Mouse (Mus musculus) hindbrain, embryonic 15.5 days (tissue): ENCODE data around the gene Olfr648. TPM values are rescaled to one million over a fixed set of nuclear protein-coding genes. Genes with fewer than 3 reads are reported as not detected.

ENCODE experiments used
- ATAC-seq: fragments of 200-750 bp; cut with Nextera tagmentation; 2 replicates; pipeline ENCODE4 v1.8.0; 2017; ENCODE audit warnings: low read depth, moderate number of reproducible peaks, moderate TSS enrichment; ENCODE audit not compliant: low FRiP score
- H3K27ac ChIP-seq: fragments of 300-500 bp; sonication (generic); replicated peaks from 2 replicates; pipeline ENCODE4 v1.5.1; 2015; ENCODE audit warnings: mild to moderate bottlenecking, inconsistent platforms
- H3K27me3 ChIP-seq: fragments of 300-500 bp; sonication (generic); 2 replicates; pipeline ENCODE4 v1.6.1; 2015; ENCODE audit warnings: control low read depth, inconsistent platforms
- H3K36me3 ChIP-seq: fragments of 300-500 bp; sonication (generic); 2 replicates; pipeline ENCODE4 v1.6.1; 2015; ENCODE audit warnings: control low read depth, inconsistent platforms
- H3K4me1 ChIP-seq: fragments of 300-500 bp; sonication (generic); replicated peaks from 2 replicates; pipeline ENCODE4 v1.6.1; 2015; ENCODE audit warnings: control low read depth, inconsistent platforms
- H3K4me2 ChIP-seq: fragments of 300-500 bp; sonication (generic); 2 replicates; pipeline ENCODE4 v1.6.1; 2015; ENCODE audit warnings: moderate library complexity, mild to moderate bottlenecking, inconsistent platforms
- H3K4me3 ChIP-seq: fragments of 300-500 bp; sonication (generic); 2 replicates; pipeline ENCODE4 v1.5.1; 2015; ENCODE audit warnings: mild to moderate bottlenecking, inconsistent platforms
- H3K9ac ChIP-seq: fragments of 300-500 bp; sonication (generic); 2 replicates; pipeline ENCODE4 v1.6.1; 2015; ENCODE audit warnings: inconsistent platforms
- H3K9me3 ChIP-seq: fragments of 300-500 bp; sonication (generic); 2 replicates; pipeline ENCODE4 v1.6.1; 2016; ENCODE audit warnings: control low read depth, inconsistent platforms
- WGBS: fragments of 180-500 bp; shearing (Covaris S2); methylation state at CpG from one replicate; pipeline ENCODE4 v1.1.7; 2015; 5-methylcytosine and 5-hydroxymethylcytosine counted together
- polyA plus RNA-seq: library from polyadenylated mRNA; unstranded; fragments of >200 nt; fragmentation: Nextera tagmentation; extraction: Ambion mirVana; gene quantifications from 2 replicates; pipeline ENCODE4 v1.2.1, GENCODE M21; 2015

The Olfr648 gene
- polyA plus RNA-seq, 1 experiment from 2014 or later, result 0.49 TPM

DNA sequence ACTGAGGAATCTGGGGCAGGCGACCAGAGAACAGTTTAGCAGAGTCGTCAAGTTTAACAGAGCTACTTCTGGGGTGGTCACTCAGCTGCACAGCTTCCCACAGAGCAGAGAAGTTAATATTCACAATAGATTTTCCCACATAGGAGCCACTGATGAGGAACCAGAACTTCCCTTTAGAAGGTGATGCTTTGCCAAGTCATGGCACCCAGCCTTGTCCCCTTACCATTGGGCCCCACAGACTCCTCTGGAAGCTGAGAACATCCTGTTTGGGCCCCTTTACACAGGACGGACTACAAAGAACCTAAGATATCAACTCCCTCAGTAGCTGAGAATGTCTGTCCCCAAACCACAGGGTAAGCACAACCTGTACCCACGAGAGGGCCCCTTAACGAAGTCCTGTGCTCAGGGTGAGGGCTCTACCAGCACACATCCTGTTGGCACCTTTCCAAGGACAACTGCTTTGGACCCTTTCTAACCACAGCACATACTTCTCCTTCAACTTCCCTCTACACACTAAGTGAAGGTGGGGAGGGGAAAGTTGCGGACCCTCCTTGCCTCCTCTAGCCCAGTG, 13.5 kb downstream of the Olfr648 start:
- Histone ChIP-seq H3K27ac (no peak overlapping the region), H3K9me3 (no peaks in the 10 kb centered on the region), H3K27me3 (no peaks in the 10 kb centered on the region), H3K36me3 (no peaks in the 10 kb centered on the region), H3K4me3 (no peak overlapping the region), H3K4me1 (no peaks in the 10 kb centered on the region), H3K9ac (no peak overlapping the region), H3K4me2 (no peak overlapping the region)
- ATAC-seq, result no peak
- WGBS, result 85% methylated on average over 6 of the region's 6 CpGs

DNA sequence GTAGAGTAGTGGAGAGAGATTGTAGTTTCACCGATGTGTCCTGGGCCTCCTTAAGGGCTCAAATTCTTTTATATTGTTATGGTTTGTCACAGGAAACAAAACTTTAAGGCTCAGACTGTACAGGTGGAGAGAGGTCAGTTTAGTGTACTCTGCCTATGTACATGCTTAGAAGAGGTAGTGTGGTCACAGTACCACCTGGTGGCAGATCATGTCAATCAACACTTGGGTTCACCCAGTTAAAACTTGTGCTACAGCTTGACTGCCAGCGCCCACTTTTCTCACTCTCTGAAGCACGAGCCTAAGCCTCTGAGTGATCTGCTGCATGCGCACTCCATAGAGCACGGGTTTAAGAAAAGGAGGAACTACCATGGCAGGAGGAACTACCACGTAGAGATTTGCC, 16.1 kb downstream of the Olfr648 start:
- ATAC-seq, result no peak
- H3K27ac ChIP-seq, result no peak overlapping the region
- H3K9ac ChIP-seq, result no peak overlapping the region
- H3K4me1 ChIP-seq, result no peaks in the 10 kb centered on the region
- 90% methylated on average over 6 of the region's 6 CpGs for WGBS
- H3K36me3 ChIP-seq, result no peaks in the 10 kb centered on the region
- H3K27me3 ChIP-seq, result no peaks in the 10 kb centered on the region
- H3K4me2 ChIP-seq, result no peak overlapping the region
- H3K9me3 ChIP-seq, result no peaks in the 10 kb centered on the region
- H3K4me3 ChIP-seq, result no peak overlapping the region

GRCm38 (mm10) chr7:104150456-104150855, 32.7 kb downstream of the Olfr648 start, which contains the start of gene Ubqlnl:
TSS of gene Ubqlnl (minus strand) at chr7:104150556.
- Histone ChIP-seq H3K27ac (no peak within 1 kb of the TSS), H3K9me3 (no peaks in the 10 kb centered on the region), H3K4me2 (no peak within 1 kb of the TSS), H3K4me1 (no peaks in the 10 kb centered on the region), H3K36me3 (no peaks in the 10 kb centered on the region), H3K27me3 (no peaks in the 10 kb centered on the region), H3K9ac (no peak within 1 kb of the TSS), H3K4me3 (no peak within 1 kb of the TSS)
- ATAC-seq, result no peak
- 97% methylated on average over 2 of the region's 2 CpGs for WGBS

- H3K36me3 ChIP-seq, result no peaks in the 10 kb centered on the region
- H3K4me3 ChIP-seq, result no peak within 1 kb of the TSS
- ATAC-seq, result no peak
- H3K4me2 ChIP-seq, result no peak within 1 kb of the TSS
- H3K4me1 ChIP-seq, result no peaks in the 10 kb centered on the region
- no peak within 1 kb of the TSS for H3K9ac ChIP-seq
- H3K9me3 ChIP-seq, result no peaks in the 10 kb centered on the region
- 79% methylated on average over 3 of the region's 3 CpGs for WGBS
- H3K27me3 ChIP-seq, result no peaks in the 10 kb centered on the region
- H3K27ac ChIP-seq, result no peak within 1 kb of the TSS
Measured at GRCm38 (mm10) chr7:104143179-104143578, 40.0 kb downstream of the Olfr648 start, which contains the start of gene Ubqln3. TSS of gene Ubqln3 (minus strand) at chr7:104143279.

- no peaks in the 10 kb centered on the region for H3K9me3 ChIP-seq
- no peak within 1 kb of the TSS for H3K27ac ChIP-seq
- ATAC-seq, result no peak
- no peaks in the 10 kb centered on the region for H3K36me3 ChIP-seq
- H3K9ac ChIP-seq, result no peak within 1 kb of the TSS
- no peaks in the 10 kb centered on the region for H3K4me1 ChIP-seq
- H3K27me3 ChIP-seq, result no peaks in the 10 kb centered on the region
- WGBS, result 89% methylated on average over 5 of the region's 5 CpGs
- H3K4me2 ChIP-seq, result no peak within 1 kb of the TSS
- H3K4me3 ChIP-seq, result no peak within 1 kb of the TSS
Measured at GRCm38 (mm10) chr7:104137305-104137704, 45.9 kb downstream of the Olfr648 start, which contains the start of gene Olfr643. TSS of gene Olfr643 (minus strand) at chr7:104137405.

DNA sequence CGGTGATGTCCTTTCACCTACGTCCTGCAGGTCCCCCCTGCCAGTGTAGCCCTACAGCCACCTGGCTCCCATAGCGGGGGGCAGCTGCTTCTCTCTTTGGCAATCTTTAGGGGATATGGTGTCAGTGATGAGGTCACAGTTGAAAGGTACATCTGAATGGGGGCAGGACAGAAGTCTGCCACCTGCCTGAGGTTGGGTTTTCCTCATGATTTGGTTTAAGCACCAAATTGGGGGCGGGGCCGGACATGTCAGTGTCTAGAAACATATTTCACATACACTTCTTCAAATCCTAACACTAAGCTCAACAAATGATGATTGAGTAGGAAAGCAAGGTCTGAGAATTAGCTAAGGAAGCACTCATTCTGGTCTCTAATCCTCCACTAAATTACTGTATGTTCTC, 53.5 kb downstream of the Olfr648 start, which contains the start of gene Ubqln5:
Ubqln5 (minus strand) TSS at position 101 of the 400 bp plus-strand sequence.
- Histone ChIP-seq H3K27ac (no peak within 1 kb of the TSS), H3K4me3 (no peak within 1 kb of the TSS), H3K36me3 (no peaks in the 10 kb centered on the region), H3K4me2 (no peak within 1 kb of the TSS), H3K9me3 (no peaks in the 10 kb centered on the region), H3K4me1 (no peaks in the 10 kb centered on the region), H3K9ac (no peak within 1 kb of the TSS), H3K27me3 (no peaks in the 10 kb centered on the region)
- 93% methylated on average over 5 of the region's 5 CpGs for WGBS
- no peak for ATAC-seq

Other genes with a start within 250 kb of the Olfr648 start
- not detected in 2 replicates for gene Olfr632, start 249.0 kb downstream of the Olfr648 start, polyA plus RNA-seq
- gene Olfr633, start 239.0 kb downstream of the Olfr648 start, polyA plus RNA-seq, result not detected in 2 replicates
- gene Olfr635, start 212.2 kb downstream of the Olfr648 start, polyA plus RNA-seq, result not detected in 2 replicates
- gene Olfr638, start 184.6 kb downstream of the Olfr648 start, polyA plus RNA-seq, result not detected in 2 replicates
- gene Olfr639, start 166.1 kb downstream of the Olfr648 start, polyA plus RNA-seq, result 0.03 TPM in 1 of 2 replicates, not detected in the other
- not detected in 2 replicates for gene Olfr640, start 157.8 kb downstream of the Olfr648 start, polyA plus RNA-seq
- not detected in 2 replicates for gene Olfr641, start 147.9 kb downstream of the Olfr648 start, polyA plus RNA-seq
- gene Olfr642, start 130.7 kb downstream of the Olfr648 start, polyA plus RNA-seq, result not detected in 2 replicates
- gene 4930516K23Rik, start 121.9 kb downstream of the Olfr648 start, polyA plus RNA-seq, result not detected in 2 replicates
- gene Olfr644, start 111.5 kb downstream of the Olfr648 start, polyA plus RNA-seq, result not detected in 2 replicates
- not detected in 2 replicates for gene Olfr645, start 97.9 kb downstream of the Olfr648 start, polyA plus RNA-seq
- gene Olfr646, start 78.5 kb downstream of the Olfr648 start, polyA plus RNA-seq, result not detected in 2 replicates
- not detected in 2 replicates for gene Ubqln5, start 53.6 kb downstream of the Olfr648 start, polyA plus RNA-seq
- not detected in 2 replicates for gene Olfr643, start 46.0 kb downstream of the Olfr648 start, polyA plus RNA-seq
- not detected in 2 replicates for gene Ubqln3, start 40.1 kb downstream of the Olfr648 start, polyA plus RNA-seq
- gene Ubqlnl, start 32.8 kb downstream of the Olfr648 start, polyA plus RNA-seq, result not detected in 2 replicates
- gene Olfm5, start 18.6 kb downstream of the Olfr648 start, polyA plus RNA-seq, result not detected in 2 replicates
- not detected in 2 replicates for gene Olfr649, start 12.6 kb upstream of the Olfr648 start, polyA plus RNA-seq
- 0.16 and 0.37 TPM in 2 replicates for gene Trim6, start 35.4 kb upstream of the Olfr648 start, polyA plus RNA-seq
- gene Trim34a, start 61.1 kb upstream of the Olfr648 start, polyA plus RNA-seq, result 0.91 and 1.2 TPM in 2 replicates
- gene Trim5, start 104.7 kb upstream of the Olfr648 start, polyA plus RNA-seq, result 0.10 and 0.17 TPM in 2 replicates
- 1.9 TPM in 2 replicates for gene Trim12a, start 132.1 kb upstream of the Olfr648 start, polyA plus RNA-seq
- not detected in 2 replicates for gene Trim34b, start 146.1 kb upstream of the Olfr648 start, polyA plus RNA-seq
- gene Trim12c, start 170.0 kb upstream of the Olfr648 start, polyA plus RNA-seq, result 1.3 and 1.6 TPM in 2 replicates
- 0.13 TPM in 1 of 2 replicates, not detected in the other for gene Trim30b, start 186.5 kb upstream of the Olfr648 start, polyA plus RNA-seq
- gene Trim30c, start 217.4 kb upstream of the Olfr648 start, polyA plus RNA-seq, result 0.17 and 0.21 TPM in 2 replicates